Mouse (Mus musculus) midbrain, embryonic 16.5 days (tissue): ENCODE data around the gene Scaf1. TPM values are rescaled to one million over a fixed set of nuclear protein-coding genes. Genes with fewer than 3 reads are reported as not detected.
A peak's percentile ranks its signal among the peaks of the same experiment; 100 is the strongest.
"Not testable (repeated sequence)": the region's sequence is repeated elsewhere in the genome, so short reads cannot be mapped to it uniquely, and the experiment has no call there.

Experiments used
- ATAC-seq: fragments of 200-750 bp; cut with Nextera tagmentation; 2 replicates; pipeline ENCODE4 v1.8.0; 2017; ENCODE audit warnings: moderate TSS enrichment
- H3K27ac ChIP-seq: fragments of 300-500 bp; sonication (generic); 2 replicates; pipeline ENCODE4 v1.5.1; 2014; ENCODE audit warnings: mild to moderate bottlenecking, low read length, mixed read lengths
- H3K27me3 ChIP-seq: fragments of 300-500 bp; sonication (generic); 2 replicates; pipeline ENCODE4 v1.6.1; 2014; ENCODE audit warnings: low read depth, low read length, mixed read lengths; ENCODE audit not compliant: control insufficient read depth, insufficient read depth
- H3K36me3 ChIP-seq: fragments of 300-500 bp; sonication (generic); 2 replicates; pipeline ENCODE4 v1.6.1; 2014; ENCODE audit warnings: mild to moderate bottlenecking, low read length, moderate library complexity, mixed read lengths; ENCODE audit not compliant: control insufficient read depth, insufficient read depth
- H3K4me1 ChIP-seq: fragments of 300-500 bp; sonication (generic); 2 replicates; pipeline ENCODE4 v1.6.1; 2014; ENCODE audit warnings: mild to moderate bottlenecking, low read length, mixed read lengths; ENCODE audit not compliant: control insufficient read depth, insufficient read depth
- H3K4me2 ChIP-seq: fragments of 300-500 bp; sonication (generic); 2 replicates; pipeline ENCODE4 v1.6.1; 2014; ENCODE audit warnings: mild to moderate bottlenecking, low read length, mixed read lengths
- H3K4me3 ChIP-seq: fragments of 300-500 bp; sonication (generic); 2 replicates; pipeline ENCODE4 v1.5.1; 2014; ENCODE audit warnings: low read depth, mild to moderate bottlenecking, low read length, moderate library complexity, mixed read lengths
- H3K9ac ChIP-seq: fragments of 300-500 bp; sonication (generic); 2 replicates; pipeline ENCODE4 v1.6.1; 2014; ENCODE audit warnings: low read depth, low read length, mixed read lengths
- H3K9me3 ChIP-seq: fragments of 300-500 bp; sonication (generic); replicated peaks from 2 replicates; pipeline ENCODE4 v1.6.1; 2014; ENCODE audit warnings: mild to moderate bottlenecking, low read length, mixed read lengths; ENCODE audit not compliant: control insufficient read depth, poor library complexity, severe bottlenecking
- WGBS: fragments of 180-500 bp; shearing (Covaris S2); extraction: QIAGEN DNeasy Blood & Tissue Kit; methylation state at CpG from one replicate; pipeline ENCODE4 v1.1.7; 2014; 5-methylcytosine and 5-hydroxymethylcytosine counted together
- polyA plus RNA-seq: library from polyadenylated mRNA; unstranded; fragments of >200 nt; fragmentation: Nextera tagmentation; extraction: Ambion mirVana; gene quantifications from 2 replicates; pipeline ENCODE4 v1.2.1, GENCODE M21; 2015

Scaf1 gene
- polyA plus RNA-seq, 1 experiment from 2014 or later, result 42.4 TPM

GRCm38 (mm10) chr7:45030857-45031256, 14.7 kb upstream of the Scaf1 start:
- Histone ChIP-seq H3K4me3 (no peak overlapping the region), H3K9ac (no peak overlapping the region), H3K36me3 (peaks cover 68% of the 10 kb centered on the region), H3K9me3 (no peaks in the 10 kb centered on the region), H3K4me2 (no peak overlapping the region), H3K27me3 (no peaks in the 10 kb centered on the region), H3K4me1 (peaks cover 6% of the 10 kb centered on the region; the same call in 1 of the 2 replicates), H3K27ac (no peak overlapping the region)
- ATAC-seq, result no peak
- 94% methylated on average over 8 of the region's 8 CpGs for WGBS

- WGBS, result 94% methylated on average over 6 of the region's 6 CpGs
- no peak overlapping the region for H3K4me2 ChIP-seq
- ATAC-seq, result no peak
These were observed 13.8 kb upstream of the Scaf1 start for GRCm38 (mm10) chr7:45029995-45030394.

GRCm38 (mm10) chr7:45028351-45028750, 12.2 kb upstream of the Scaf1 start:
- Histone ChIP-seq H3K27me3 (no peaks in the 10 kb centered on the region), H3K4me1 (peaks cover 6% of the 10 kb centered on the region; the same call in 1 of the 2 replicates), H3K27ac (no peak overlapping the region), H3K9me3 (no peaks in the 10 kb centered on the region), H3K9ac (no peak overlapping the region), H3K4me2 (no peak overlapping the region), H3K4me3 (no peak overlapping the region), H3K36me3 (peaks cover 44% of the 10 kb centered on the region)
- 93% methylated on average over 11 of the region's 11 CpGs for WGBS
- no peak for ATAC-seq

More at GRCm38 (mm10) chr7:45029995-45030394, 13.8 kb upstream of the Scaf1 start:
- H3K4me3 ChIP-seq, result no peak overlapping the region
- no peak overlapping the region for H3K9ac ChIP-seq
- peaks cover 60% of the 10 kb centered on the region for H3K36me3 ChIP-seq
- H3K27ac ChIP-seq, result no peak overlapping the region
- H3K27me3 ChIP-seq, result no peaks in the 10 kb centered on the region
- H3K4me1 ChIP-seq, result peaks cover 6% of the 10 kb centered on the region; the same call in 1 of the 2 replicates
- no peaks in the 10 kb centered on the region for H3K9me3 ChIP-seq

- Histone ChIP-seq H3K36me3 (peaks cover 44% of the 10 kb centered on the region), H3K27ac (no peak overlapping the region), H3K9me3 (no peaks in the 10 kb centered on the region), H3K4me1 (peaks cover 6% of the 10 kb centered on the region; the same call in 1 of the 2 replicates), H3K4me2 (no peak overlapping the region), H3K27me3 (no peaks in the 10 kb centered on the region), H3K9ac (no peak overlapping the region), H3K4me3 (no peak overlapping the region)
- WGBS, result 93% methylated on average over 9 of the region's 9 CpGs
- no peak for ATAC-seq
These were observed 11.6 kb upstream of the Scaf1 start for GRCm38 (mm10) chr7:45027761-45028160.

- ATAC-seq, result peak; percentile 34; the same call in 1 of the 2 replicates
These were observed 10.1 kb upstream of the Scaf1 start for GRCm38 (mm10) chr7:45026256-45026655.

GRCm38 (mm10) chr7:45025601-45026220, 9.5 kb upstream of the Scaf1 start:
- 81% methylated on average over 8 of the region's 8 CpGs for WGBS
- no peaks in the 10 kb centered on the region for H3K9me3 ChIP-seq
- H3K36me3 ChIP-seq, result peaks cover 29% of the 10 kb centered on the region
- ATAC-seq, result no peak
- H3K27me3 ChIP-seq, result no peaks in the 10 kb centered on the region
- peaks cover 6% of the 10 kb centered on the region; the same call in 1 of the 2 replicates for H3K4me1 ChIP-seq
- no peak overlapping the region for H3K4me2 ChIP-seq
- H3K4me3 ChIP-seq, result no peak overlapping the region
- H3K27ac ChIP-seq, result peak overlapping the region; percentile 2
- no peak overlapping the region for H3K9ac ChIP-seq

More at GRCm38 (mm10) chr7:45026256-45026655, 10.1 kb upstream of the Scaf1 start:
- no peaks in the 10 kb centered on the region for H3K9me3 ChIP-seq
- no peaks in the 10 kb centered on the region for H3K27me3 ChIP-seq
- H3K4me3 ChIP-seq, result no peak overlapping the region
- peaks cover 34% of the 10 kb centered on the region for H3K36me3 ChIP-seq
- peak overlapping the region; percentile 2 for H3K27ac ChIP-seq
- peaks cover 6% of the 10 kb centered on the region; the same call in 1 of the 2 replicates for H3K4me1 ChIP-seq
- no peak overlapping the region for H3K4me2 ChIP-seq
- WGBS, result 31% methylated on average over 2 of the region's 2 CpGs
- H3K9ac ChIP-seq, result no peak overlapping the region

GRCm38 (mm10) chr7:45024281-45025248, 8.4 kb upstream of the Scaf1 start:
- H3K4me2 ChIP-seq, result no peak overlapping the region
- ATAC-seq, result no peak
- peaks cover 6% of the 10 kb centered on the region; the same call in 1 of the 2 replicates for H3K4me1 ChIP-seq
- no peaks in the 10 kb centered on the region for H3K9me3 ChIP-seq
- no peak overlapping the region for H3K27ac ChIP-seq
- H3K4me3 ChIP-seq, result no peak overlapping the region
- H3K9ac ChIP-seq, result no peak overlapping the region
- WGBS, result 90% methylated on average over 15 of the region's 15 CpGs
- H3K36me3 ChIP-seq, result peaks cover 19% of the 10 kb centered on the region
- H3K27me3 ChIP-seq, result no peaks in the 10 kb centered on the region

GRCm38 (mm10) chr7:45023711-45024110, 7.5 kb upstream of the Scaf1 start:
- not testable (repeated sequence) for H3K4me2 ChIP-seq, ATAC-seq, H3K27ac ChIP-seq, H3K9ac ChIP-seq, H3K4me1 ChIP-seq, H3K27me3 ChIP-seq, H3K9me3 ChIP-seq, H3K4me3 ChIP-seq
- 80% methylated on average over 5 of the region's 5 CpGs for WGBS
- peaks cover 13% of the 10 kb centered on the region for H3K36me3 ChIP-seq

- Histone ChIP-seq H3K9ac (no peak overlapping the region), H3K27ac (no peak overlapping the region), H3K4me2 (no peak overlapping the region), H3K27me3 (no peaks in the 10 kb centered on the region), H3K4me3 (no peak overlapping the region), H3K36me3 (no peaks in the 10 kb centered on the region), H3K4me1 (peaks cover 12% of the 10 kb centered on the region), H3K9me3 (no peaks in the 10 kb centered on the region)
- ATAC-seq, result no peak
- WGBS, result 77% methylated on average over 9 of the region's 9 CpGs
These were observed 4.1 kb upstream of the Scaf1 start for GRCm38 (mm10) chr7:45020225-45020624.
